Mouse (Mus musculus) CD8-positive naive resting alpha-beta T cell, adult 57 days (primary cell): ENCODE data around the gene Ncf4. TPM values are rescaled to one million over a fixed set of nuclear protein-coding genes. Genes with fewer than 3 reads are reported as not detected.

Experiments
- total RNA-seq: library from RNA; stranded (reverse); gene quantifications from one replicate; pipeline ENCODE4 v1.2.4, GENCODE M21; 2023

Gene Ncf4
- 45.6 TPM for total RNA-seq

GRCm38 (mm10) chr15:78244695-78245492 lies at the start of gene Ncf4:
TSS of gene Ncf4 (plus strand) at chr15:78244801.

GRCm38 (mm10) chr15:78206312-78206711 lies 38.3 kb upstream of the Ncf4 start, which contains the start of gene Pvalb:
TSS of gene Pvalb (minus strand) at chr15:78206400.

GRCm38 (mm10) chr15:78305341-78305933 lies 60.8 kb downstream of the Ncf4 start, which contains the start of gene Csf2rb2:
TSS of gene Csf2rb2 (minus strand) at chr15:78305721.

Other genes with a start within 250 kb of the Ncf4 start
- gene Cacng2, start 124.8 kb upstream of the Ncf4 start, total RNA-seq = not detected
- gene Ift27, start 70.7 kb upstream of the Ncf4 start, total RNA-seq = 19.6 TPM
- not detected for gene Pvalb, start 38.4 kb upstream of the Ncf4 start, total RNA-seq
- 1.5 TPM for gene Csf2rb2, start 60.9 kb downstream of the Ncf4 start, total RNA-seq
- 3.3 TPM for gene Csf2rb, start 81.0 kb downstream of the Ncf4 start, total RNA-seq
- gene Tex33, start 151.1 kb downstream of the Ncf4 start, total RNA-seq = not detected
- 0.64 TPM for gene Tst, start 161.1 kb downstream of the Ncf4 start, total RNA-seq
- gene Mpst, start 161.6 kb downstream of the Ncf4 start, total RNA-seq = 20.6 TPM
- 0.95 TPM for gene Kctd17, start 183.8 kb downstream of the Ncf4 start, total RNA-seq
- gene Tmprss6, start 223.8 kb downstream of the Ncf4 start, total RNA-seq = not detected